Mouse (Mus musculus): ENCODE data around the gene Plcg1.

Gene Plcg1

GRCm38 (mm10) chr2:160735706-160736310 lies 4.7 kb downstream of the Plcg1 start:
- no peak for DNase-seq (ENCODE audit: low read depth, low spot score)

GRCm38 (mm10) chr2:160736466-160736865 lies 5.4 kb downstream of the Plcg1 start:
- DNase-seq (ENCODE audit: low read depth, low spot score) = no peak

- DNase-seq (ENCODE audit: low read depth, low spot score) = no peak
Measured at GRCm38 (mm10) chr2:160738354-160738753, 7.3 kb downstream of the Plcg1 start.

GRCm38 (mm10) chr2:160739647-160740356 lies 8.7 kb downstream of the Plcg1 start:
- no peak for DNase-seq (ENCODE audit: low read depth, low spot score)

- DNase-seq (ENCODE audit: low read depth, low spot score) = no peak
Measured at GRCm38 (mm10) chr2:160740521-160741156, 9.5 kb downstream of the Plcg1 start.

- DNase-seq (ENCODE audit: low read depth, low spot score) = no peak
Measured at GRCm38 (mm10) chr2:160741580-160741979, 10.5 kb downstream of the Plcg1 start.

GRCm38 (mm10) chr2:160742161-160742609 lies 11.1 kb downstream of the Plcg1 start:
- DNase-seq (ENCODE audit: low read depth, low spot score) = no peak

- DNase-seq (ENCODE audit: low read depth, low spot score) = peak; percentile 80
Measured at GRCm38 (mm10) chr2:160744040-160744822, 13.1 kb downstream of the Plcg1 start.

- no peak for DNase-seq (ENCODE audit: low read depth, low spot score)
Measured at GRCm38 (mm10) chr2:160744823-160745210, 13.7 kb downstream of the Plcg1 start.

GRCm38 (mm10) chr2:160745497-160745896 lies 14.4 kb downstream of the Plcg1 start:
- no peak for DNase-seq (ENCODE audit: low read depth, low spot score)

- DNase-seq (ENCODE audit: low read depth, low spot score) = no peak
Measured at GRCm38 (mm10) chr2:160746637-160747036, 15.5 kb downstream of the Plcg1 start.

- DNase-seq (ENCODE audit: low read depth, low spot score) = no peak
Measured at GRCm38 (mm10) chr2:160747075-160747474, 16.0 kb downstream of the Plcg1 start.

- no peak for DNase-seq (ENCODE audit: low read depth, low spot score)
Measured at GRCm38 (mm10) chr2:160756583-160757203, 25.6 kb downstream of the Plcg1 start.

- peak; percentile 49 for DNase-seq (ENCODE audit: low read depth, low spot score)
Measured at GRCm38 (mm10) chr2:160760433-160761184, 29.5 kb downstream of the Plcg1 start.

- DNase-seq (ENCODE audit: low read depth, low spot score) = no peak
Measured at GRCm38 (mm10) chr2:160763816-160764215, 32.7 kb downstream of the Plcg1 start.

- DNase-seq (ENCODE audit: low read depth, low spot score) = no peak
Measured at GRCm38 (mm10) chr2:160764386-160764785, 33.3 kb downstream of the Plcg1 start.

GRCm38 (mm10) chr2:160765096-160765495 lies 34.0 kb downstream of the Plcg1 start:
- no peak for DNase-seq (ENCODE audit: low read depth, low spot score)

GRCm38 (mm10) chr2:160766371-160766771 lies 35.3 kb downstream of the Plcg1 start:
- DNase-seq (ENCODE audit: low read depth, low spot score) = no peak

GRCm38 (mm10) chr2:160767201-160767600 lies 36.1 kb downstream of the Plcg1 start:
- DNase-seq (ENCODE audit: low read depth, low spot score) = no peak

GRCm38 (mm10) chr2:160768097-160768695 lies 37.1 kb downstream of the Plcg1 start:
- no peak for DNase-seq (ENCODE audit: low read depth, low spot score)

Measured in 3T3-L1 (cell line).